In the genomic region with DNA sequence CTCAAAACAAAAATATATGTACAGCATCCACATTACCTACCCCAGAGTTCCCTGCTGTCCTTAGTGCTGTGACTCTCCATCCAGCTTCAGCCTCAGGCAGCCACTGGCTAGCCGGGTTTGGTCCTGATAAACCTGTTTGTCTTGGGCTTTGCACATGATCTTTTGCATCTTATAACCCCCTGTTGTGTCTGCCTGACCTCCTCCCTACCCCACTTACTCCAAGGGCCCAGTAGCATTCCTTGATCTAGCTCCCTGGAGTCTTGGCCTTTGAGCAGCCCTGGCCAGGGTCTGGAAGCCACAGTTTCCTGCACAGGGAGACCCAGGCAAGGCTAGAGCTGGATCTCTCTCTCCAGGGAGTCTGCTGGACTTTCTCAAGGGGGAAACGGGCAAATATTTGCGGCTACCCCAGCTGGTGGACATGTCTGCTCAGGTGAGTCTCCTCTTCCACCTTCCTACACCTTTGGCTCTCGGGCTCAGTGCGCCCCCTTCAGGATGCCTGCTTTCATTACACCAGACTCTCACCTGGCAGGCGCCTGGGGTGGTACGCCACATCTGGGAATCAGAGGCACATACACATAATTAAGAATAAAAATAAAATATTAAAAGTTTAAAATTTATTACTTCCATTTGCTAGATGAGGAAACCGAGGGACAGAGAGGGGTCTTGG, we compare ENCODE assay signal across 10 mouse cellular contexts. TPM values are rescaled to one million over a fixed set of nuclear protein-coding genes. Genes with fewer than 3 reads are reported as not detected.
DNase-seq lines count a peak whose midpoint lies in the region; TF ChIP-seq lines count a peak whose summit lies in the region.
"Had no signal": no experiment of that assay in that cellular context is flagged by ENCODE, and none has a peak within 500 bp of the region (broad histone marks: within the 10 kb centered on the region; RNA-seq: fewer than 3 reads in every experiment).

No protein-coding gene starts in this region.

- peak; percentile 84 for TF ChIP-seq CTCF in layer of hippocampus, adult 2 months (conservative IDR thresholded peaks at IDR 0.05)
- TF ChIP-seq CTCF in ES-Bruce4 (IDR thresholded peaks at IDR 0.05; ENCODE audit: low read depth, low read length), result no peak
- TF ChIP-seq CTCF in brain, embryonic 14.5 days (IDR thresholded peaks at IDR 0.05; ENCODE audit: borderline replicate concordance, extremely low read depth, insufficient read depth, insufficient read length), result peak; percentile 45
- TF ChIP-seq CTCF in small intestine, adult 2 months (IDR thresholded peaks at IDR 0.05; ENCODE audit: extremely low read depth, insufficient read length, insufficient replicate concordance, low read depth, low read length), result peak; percentile 67; the same call in 1 of the 2 replicates

- 58% methylated on average over 8 of the region's 8 CpGs for WGBS in small intestine, adult 2 months

- TF ChIP-seq POLR2A in ES-Bruce4 (IDR thresholded peaks at IDR 0.05; ENCODE audit: insufficient read depth, low read length), result no peak
- TF ChIP-seq POLR2A in brain, embryonic 14.5 days (IDR thresholded peaks at IDR 0.05; ENCODE audit: borderline replicate concordance, extremely low read depth, insufficient read depth, insufficient read length, poor library complexity, severe bottlenecking), result no peak
- no peak for TF ChIP-seq POLR2A in small intestine, adult 2 months (IDR thresholded peaks at IDR 0.05; ENCODE audit: low read depth, low read length)

- DNase-seq in layer of hippocampus, adult 2 months (ENCODE audit: low spot score in 2 of 2), result no peak
- DNase-seq in layer of hippocampus, adult 9-11 months, result no peak
- DNase-seq in brain, embryonic 14.5 days (ENCODE audit: low read depth), result no peak
- DNase-seq in right cerebral cortex, postnatal 4 days, result no peak
- no peak for DNase-seq in right cerebral cortex, postnatal 36 days (ENCODE audit: low spot score in 2 of 2)
- no peak for DNase-seq in retina, postnatal 1 day

- TF ChIP-seq EP300 in ES-Bruce4 (IDR thresholded peaks at IDR 0.05; ENCODE audit: insufficient read depth, low read depth, low read length), result no peak

- peaks cover 24% of the 10 kb centered on the region for H3K4me1 ChIP-seq in ES-Bruce4 (ENCODE audit: control insufficient read depth, insufficient read depth, low read length)
- no peaks in the 10 kb centered on the region for H3K4me1 ChIP-seq in small intestine, adult 2 months (ENCODE audit: control insufficient read depth, insufficient read depth, insufficient read length, low read length)
- H3K4me1 ChIP-seq: liver, embryonic 15.5 days had no signal

- no peak overlapping the region for H3K4me3 ChIP-seq in layer of hippocampus, adult 2 months
- H3K4me3 ChIP-seq in ES-Bruce4 (ENCODE audit: low read depth, low read length), result no peak overlapping the region
- no peak overlapping the region for H3K4me3 ChIP-seq in small intestine, adult 2 months (ENCODE audit: low read depth, low read length)
- H3K4me3 ChIP-seq: heart, embryonic 13.5 days; liver, embryonic 15.5 days had no signal

- H3K27ac ChIP-seq in layer of hippocampus, adult 2 months, result no peak overlapping the region
- peak overlapping the region; percentile 86 for H3K27ac ChIP-seq in ES-Bruce4 (ENCODE audit: insufficient read depth, low read length)
- H3K27ac ChIP-seq in small intestine, adult 2 months (ENCODE audit: insufficient read depth, low read depth, low read length), result no peak overlapping the region
- H3K27ac ChIP-seq: heart, embryonic 13.5 days; liver, embryonic 15.5 days had no signal

- H3K9ac ChIP-seq in ES-Bruce4 (ENCODE audit: low read depth, poor library complexity, severe bottlenecking), result peak overlapping the region; percentile 17; the same call in 1 of the 2 replicates
- H3K9ac ChIP-seq: heart, embryonic 13.5 days; liver, embryonic 15.5 days had no signal

- 0 out of 2 replicates have a peak, but pooled peaks cover 6% of the 10 kb centered on the region for H3K36me3 ChIP-seq in ES-Bruce4 (ENCODE audit: control insufficient read depth, insufficient read depth, low read length, poor library complexity, severe bottlenecking)
- H3K36me3 ChIP-seq in small intestine, adult 2 months (ENCODE audit: control insufficient read depth, insufficient read depth, low read length), result peaks cover 64% of the 10 kb centered on the region
- H3K36me3 ChIP-seq: liver, embryonic 15.5 days had no signal

- no peaks in the 10 kb centered on the region for H3K9me3 ChIP-seq in ES-Bruce4 (replicated peaks; ENCODE audit: control insufficient read depth, insufficient read depth, low read length, poor library complexity, severe bottlenecking)
- H3K9me3 ChIP-seq: heart, embryonic 13.5 days; liver, embryonic 15.5 days had no signal

- no peaks in the 10 kb centered on the region for H3K27me3 ChIP-seq in ES-Bruce4 (ENCODE audit: control insufficient read depth, insufficient read depth, low read length, poor library complexity, severe bottlenecking)
- H3K27me3 ChIP-seq in small intestine, adult 2 months (ENCODE audit: control insufficient read depth, insufficient read depth, low read length), result no peaks in the 10 kb centered on the region
- H3K27me3 ChIP-seq: heart, embryonic 13.5 days; liver, embryonic 15.5 days had no signal

RNA-seq across cellular contexts. Expression of a gene that starts 50.0 kb away (rescaled TPM):
- total RNA-seq in layer of hippocampus, adult 2 months (2021), result 100 to 1,000 TPM; 150 to 156 TPM
- polyA plus RNA-seq in ES-Bruce4 (2011; ENCODE audit: insufficient read depth, insufficient read length, low read depth, missing spikeins), result 53.4 and 54.7 TPM in 2 replicates
- polyA plus RNA-seq in brain, embryonic 14.5 days (2012; rRNA removed), result 87.7 and 98.1 TPM in 2 replicates
- polyA plus RNA-seq in small intestine, adult 2 months (2012; rRNA removed), result 65.9 and 161 TPM in 2 replicates
